8 mouse cellular contexts compared by ENCODE assay signal in the genomic region with DNA sequence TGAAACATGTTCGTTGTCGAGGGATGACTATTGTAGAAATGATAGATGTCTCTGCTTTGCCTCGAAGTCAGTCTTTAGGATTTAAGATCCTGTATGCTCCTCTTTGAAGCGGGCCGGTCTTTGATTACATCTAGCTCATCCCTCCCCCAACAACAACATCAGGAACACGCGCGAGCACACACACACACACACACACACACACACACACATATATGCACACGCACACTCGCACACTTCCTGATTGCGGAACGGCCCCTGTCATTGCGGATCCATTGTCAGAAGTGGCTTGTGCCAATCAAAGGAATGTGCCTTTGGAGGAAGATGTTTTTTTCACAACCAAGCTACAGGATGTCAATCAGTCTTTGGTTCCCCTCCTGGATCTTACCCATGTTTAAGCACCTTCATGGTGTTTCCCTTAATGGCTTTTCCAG. TPM values are rescaled to one million over a fixed set of nuclear protein-coding genes. Genes with fewer than 3 reads are reported as not detected.
DNase-seq lines count a peak whose midpoint lies in the region; ATAC-seq and TF ChIP-seq lines count a peak whose summit lies in the region.

No protein-coding gene starts in this region.

- no peak for TF ChIP-seq CTCF in lung, adult 2 months (IDR thresholded peaks at IDR 0.05; ENCODE audit: insufficient read depth, low read length)
- no peak for TF ChIP-seq CTCF in olfactory bulb, adult 2 months (IDR thresholded peaks at IDR 0.05; ENCODE audit: insufficient read depth, low read depth, low read length)

- 0% methylated on average over 13 of the region's 13 CpGs for WGBS in hindbrain, embryonic 12.5 days
- 2% methylated on average over 13 of the region's 13 CpGs for WGBS in lung, adult 2 months
- under 1% methylated on average over 13 of the region's 13 CpGs for WGBS in olfactory bulb, adult 2 months

- H3K4me2 ChIP-seq in hindbrain, embryonic 12.5 days (replicated peaks): peak overlapping the region; percentile 86

- no peaks in the 10 kb centered on the region for H3K9me3 ChIP-seq in hindbrain, embryonic 12.5 days (replicated peaks)

- no peaks in the 10 kb centered on the region for H3K27me3 ChIP-seq in hindbrain, embryonic 12.5 days

- TF ChIP-seq POLR2A in lung, adult 2 months (IDR thresholded peaks at IDR 0.05; ENCODE audit: borderline replicate concordance, extremely low read depth, low read depth, low read length): no peak
- no peak for TF ChIP-seq POLR2A in olfactory bulb, adult 2 months (IDR thresholded peaks at IDR 0.05; ENCODE audit: insufficient read depth, low read depth, low read length)

- H3K27ac ChIP-seq in hindbrain, embryonic 12.5 days: peak overlapping the region; percentile 99
- peak overlapping the region; percentile 26; the same call in 1 of the 2 replicates for H3K27ac ChIP-seq in olfactory bulb, adult 2 months (ENCODE audit: insufficient read depth, low read depth, low read length)

- no peaks in the 10 kb centered on the region for H3K36me3 ChIP-seq in hindbrain, embryonic 12.5 days

- H3K4me1 ChIP-seq in hindbrain, embryonic 12.5 days: peaks cover 25% of the 10 kb centered on the region
- peaks cover 17% of the 10 kb centered on the region for H3K4me1 ChIP-seq in lung, adult 2 months (ENCODE audit: control insufficient read depth, insufficient read depth, low read length)
- peaks cover 5% of the 10 kb centered on the region for H3K4me1 ChIP-seq in olfactory bulb, adult 2 months (ENCODE audit: control insufficient read depth, insufficient read depth, low read length)

- peak overlapping the region; percentile 94 for H3K4me3 ChIP-seq in hindbrain, embryonic 12.5 days
- H3K4me3 ChIP-seq in lung, adult 2 months (replicated peaks; ENCODE audit: extremely low read depth, low read depth, low read length): peak overlapping the region; percentile 94
- peak overlapping the region; percentile 59 for H3K4me3 ChIP-seq in olfactory bulb, adult 2 months (ENCODE audit: insufficient read depth, low read depth, low read length)

- H3K9ac ChIP-seq in hindbrain, embryonic 12.5 days: peak overlapping the region; percentile 97

- peak; percentile 19; the same call in 1 of the 2 replicates for ATAC-seq in common myeloid progenitor, adult 5-6 weeks (replicated peaks; ENCODE audit: low read depth, poor library complexity, severe bottlenecking)
- 0 out of 2 replicates have a peak, but pooled peaks have one; percentile 15 for ATAC-seq in hindbrain, embryonic 12.5 days (ENCODE audit: low FRiP score)

- peak; percentile 15 to 27 for DNase-seq in layer of hippocampus, postnatal 10 days (ENCODE audit: low spot score in 2 of 2)
- DNase-seq in layer of hippocampus, adult 9-11 months: no peak
- no peak for DNase-seq in lung, adult 2 months
- no peak for DNase-seq in gastrocnemius, adult 8-10 months (ENCODE audit: low spot score in 2 of 2)
- DNase-seq in urinary bladder, postnatal 36 days (ENCODE audit: low spot score in 2 of 2): no peak

RNA-seq across cellular contexts. Expression of gene Zfp652, which starts 1.4 kb away (rescaled TPM):
- total RNA-seq in layer of hippocampus, postnatal 10 days (2021): 10 to 100 TPM; 51.1 to 52.1 TPM
- 19.7 and 22.2 TPM in 2 replicates for total RNA-seq in common myeloid progenitor, adult 5-6 weeks (2017)
- 30.5 and 31.1 TPM in 2 replicates for polyA plus RNA-seq in hindbrain, embryonic 12.5 days (2016; fragmentation: Nextera tagmentation; extraction: Ambion mirVana)
- polyA plus RNA-seq in lung, adult 2 months (2012; rRNA removed): 35.6 and 40.4 TPM in 2 replicates
- polyA plus RNA-seq in olfactory bulb, adult 2 months (2012; ENCODE audit: insufficient read depth, insufficient read length, low replicate concordance, missing spikeins): 93.0 TPM in 1 of 2 replicates, not detected in the other
- 100 to 1,000 TPM; 107 to 171 (median 133) TPM for total RNA-seq in gastrocnemius, adult 8-10 months (2022)

RNA-seq across cellular contexts. Expression of gene B130006D01Rik, which starts 9.6 kb away (rescaled TPM):
- total RNA-seq in layer of hippocampus, postnatal 10 days (2021): 1 to 10 TPM; 1.6 to 1.8 TPM
- 1.5 and 1.6 TPM in 2 replicates for total RNA-seq in common myeloid progenitor, adult 5-6 weeks (2017)
- 1.4 and 1.8 TPM in 2 replicates for polyA plus RNA-seq in hindbrain, embryonic 12.5 days (2016; fragmentation: Nextera tagmentation; extraction: Ambion mirVana)
- 0.07 and 0.18 TPM in 2 replicates for polyA plus RNA-seq in lung, adult 2 months (2012; rRNA removed)
- polyA plus RNA-seq in olfactory bulb, adult 2 months (2012; ENCODE audit: insufficient read depth, insufficient read length, low replicate concordance, missing spikeins): not detected in 2 replicates
- under 1 TPM; 0.20 to 0.54 (median 0.34) TPM for total RNA-seq in gastrocnemius, adult 8-10 months (2022)

RNA-seq across cellular contexts. Expression of gene Phb, which starts 47.1 kb away (rescaled TPM):
- total RNA-seq in layer of hippocampus, postnatal 10 days (2021): 100 to 1,000 TPM; 110 to 124 TPM
- total RNA-seq in common myeloid progenitor, adult 5-6 weeks (2017): 116 and 119 TPM in 2 replicates
- 186 and 188 TPM in 2 replicates for polyA plus RNA-seq in hindbrain, embryonic 12.5 days (2016; fragmentation: Nextera tagmentation; extraction: Ambion mirVana)
- polyA plus RNA-seq in lung, adult 2 months (2012; rRNA removed): 38.8 and 62.5 TPM in 2 replicates
- polyA plus RNA-seq in olfactory bulb, adult 2 months (2012; ENCODE audit: insufficient read depth, insufficient read length, low replicate concordance, missing spikeins): not detected in 2 replicates
- 100 to 1,000 TPM; 142 to 193 (median 171) TPM for total RNA-seq in gastrocnemius, adult 8-10 months (2022)

Comparison
In these comparisons a context has a peak if more than half of its experiments do, and no peak if none do; other contexts are left out.
1. DNase-seq: peak in layer of hippocampus, postnatal 10 days (2 of 2); none in layer of hippocampus, adult 9-11 months (single experiment), lung, adult 2 months (single experiment), gastrocnemius, adult 8-10 months (0 of 2) and urinary bladder, postnatal 36 days (0 of 2).
2. Peak in every context shown above with its lines, with median percentiles within 50 percentile points of each other: H3K4me3 ChIP-seq.